Mouse (Mus musculus) forebrain, embryonic 15.5 days (tissue): ENCODE measurements at regions not wholly inside any gene's neighbourhood (a gene's known extent, or its start where the extent isn't known, plus 50 kb on each side); places are given as distances from the start of the nearest gene placed in this dataset.
A peak's percentile ranks its signal among the peaks of the same experiment; 100 is the strongest.

Source experiments
- ATAC-seq: fragments of 200-750 bp; cut with Nextera tagmentation; replicated peaks from 2 replicates; pipeline ENCODE4 v1.8.0; 2017; ENCODE audit warnings: mild to moderate bottlenecking, moderate TSS enrichment, moderate library complexity
- H3K27ac ChIP-seq: fragments of 300-500 bp; sonication (generic); replicated peaks from 2 replicates; pipeline ENCODE4 v1.5.1; 2015; ENCODE audit warnings: mild to moderate bottlenecking, inconsistent platforms
- H3K27me3 ChIP-seq: fragments of 300-500 bp; sonication (generic); 2 replicates; pipeline ENCODE4 v1.6.1; 2015; ENCODE audit warnings: inconsistent platforms
- H3K36me3 ChIP-seq: fragments of 300-500 bp; sonication (generic); 2 replicates; pipeline ENCODE4 v1.6.1; 2015; ENCODE audit warnings: mild to moderate bottlenecking, inconsistent platforms
- H3K4me1 ChIP-seq: fragments of 300-500 bp; sonication (generic); 2 replicates; pipeline ENCODE4 v1.6.1; 2015; ENCODE audit warnings: inconsistent platforms
- H3K4me2 ChIP-seq: fragments of 300-500 bp; sonication (generic); replicated peaks from 2 replicates; pipeline ENCODE4 v1.6.1; 2015; ENCODE audit warnings: mild to moderate bottlenecking, inconsistent platforms
- H3K4me3 ChIP-seq: fragments of 300-500 bp; sonication (generic); 2 replicates; pipeline ENCODE4 v1.5.1; 2015; ENCODE audit warnings: mild to moderate bottlenecking, inconsistent platforms
- H3K9ac ChIP-seq: fragments of 300-500 bp; sonication (generic); replicated peaks from 2 replicates; pipeline ENCODE4 v1.6.1; 2015; ENCODE audit warnings: mild to moderate bottlenecking, inconsistent platforms
- H3K9me3 ChIP-seq: fragments of 300-500 bp; sonication (generic); 2 replicates; pipeline ENCODE4 v1.6.1; 2016; ENCODE audit warnings: inconsistent platforms
- WGBS: fragments of 180-500 bp; shearing (Covaris S2); methylation state at CpG from one replicate; pipeline ENCODE4 v1.1.7; 2015; ENCODE audit warnings: mixed read lengths; 5-methylcytosine and 5-hydroxymethylcytosine counted together

DNA sequence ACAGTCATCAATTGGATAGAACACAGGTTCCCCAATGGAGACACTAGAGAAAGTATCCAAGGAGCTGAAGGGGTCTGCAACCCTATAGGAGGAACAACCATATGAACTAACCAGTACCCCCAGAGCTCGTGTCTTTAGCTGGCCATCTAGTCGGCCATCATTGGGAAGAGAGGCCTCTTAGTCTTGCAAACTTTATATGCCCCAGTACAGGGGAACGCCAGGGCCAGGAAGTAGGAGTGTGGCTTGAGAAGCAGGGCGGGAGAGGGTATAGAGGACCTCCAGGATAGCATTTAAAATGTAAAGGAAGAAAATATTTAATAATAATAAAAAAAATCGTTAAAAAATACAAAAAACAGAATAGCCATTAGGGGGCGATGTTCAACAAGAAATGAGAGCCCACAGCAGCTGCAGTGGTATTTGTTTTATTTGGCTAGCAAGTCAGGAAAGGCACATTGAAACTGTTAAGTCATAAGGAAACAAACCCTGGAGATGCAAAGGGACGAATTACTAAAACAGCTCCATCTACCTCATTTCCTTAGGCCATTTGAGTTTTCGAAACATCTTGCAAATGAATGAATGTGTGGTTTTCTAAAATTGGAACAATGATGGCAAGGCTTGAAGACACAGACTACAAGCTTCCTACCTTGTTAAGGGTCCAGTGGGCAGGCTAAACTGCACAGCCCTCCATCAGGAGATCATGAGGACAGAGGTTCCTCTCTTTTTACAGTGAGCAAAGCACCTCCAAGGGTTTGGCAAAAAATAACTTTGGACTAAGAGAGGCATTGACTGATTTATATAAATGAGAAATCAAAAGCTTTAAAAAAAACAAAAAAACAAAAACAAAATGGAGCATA, 350.7 kb upstream of the Rasa1 start:
- Histone ChIP-seq H3K36me3 (no peaks in the 10 kb centered on the region), H3K9ac (no peak overlapping the region), H3K27ac (no peak overlapping the region), H3K4me2 (no peak overlapping the region), H3K4me1 (peaks cover 3% of the 10 kb centered on the region; the same call in 1 of the 2 replicates), H3K4me3 (no peak overlapping the region), H3K9me3 (no peaks in the 10 kb centered on the region), H3K27me3 (no peaks in the 10 kb centered on the region)
- peak; percentile 73 for ATAC-seq
- WGBS: 29% methylated on average over 8 of the region's 8 CpGs

GRCm38 (mm10) chr13:85629506-85630175, 340.7 kb upstream of the Rasa1 start:
- 46% methylated on average over 4 of the region's 4 CpGs for WGBS
- no peak overlapping the region for H3K4me2 ChIP-seq
- no peaks in the 10 kb centered on the region for H3K4me1 ChIP-seq
- H3K9me3 ChIP-seq: no peaks in the 10 kb centered on the region
- H3K27ac ChIP-seq: no peak overlapping the region
- no peak overlapping the region for H3K9ac ChIP-seq
- ATAC-seq: peak; percentile 80
- no peak overlapping the region for H3K4me3 ChIP-seq
- H3K36me3 ChIP-seq: no peaks in the 10 kb centered on the region
- H3K27me3 ChIP-seq: no peaks in the 10 kb centered on the region
